ENCODE assay signal across 12 mouse cellular contexts in genomic region chr10:120429199-120429551, GRCm38 (mm10). TPM values are rescaled to one million over a fixed set of nuclear protein-coding genes. Genes with fewer than 3 reads are reported as not detected.
DNase-seq lines count a peak whose midpoint lies in the region; ATAC-seq and TF ChIP-seq lines count a peak whose summit lies in the region.
"Had no signal": no experiment of that assay in that cellular context is flagged by ENCODE, and none has a peak within 500 bp of the region (broad histone marks: within the 10 kb centered on the region; RNA-seq: fewer than 3 reads in every experiment).

No protein-coding gene starts in this region.

- intact Hi-C loops in left cerebral cortex, adult 2 months (cut with DNase I) = loop anchor here (5.0 kb wide), 2 partner anchors 48 to 52 kb away; partner anchors contain the start of gene Hmga2

- H3K9ac ChIP-seq in heart, embryonic 15.5 days = no peak overlapping the region
- no peak overlapping the region for H3K9ac ChIP-seq in neural tube, embryonic 15.5 days (replicated peaks)
- no peak overlapping the region for H3K9ac ChIP-seq in hindbrain, embryonic 16.5 days (ENCODE audit: low read depth, low read length)
- no peak overlapping the region for H3K9ac ChIP-seq in stomach, postnatal 0 days (ENCODE audit: low read length)

- H3K4me2 ChIP-seq in heart, embryonic 15.5 days = 0 out of 2 replicates have a peak overlapping the region, but pooled peaks have one; percentile 45
- no peak overlapping the region for H3K4me2 ChIP-seq in neural tube, embryonic 15.5 days
- H3K4me2 ChIP-seq in hindbrain, embryonic 16.5 days (ENCODE audit: low read length) = peak overlapping the region; percentile 49
- peak overlapping the region; percentile 61 for H3K4me2 ChIP-seq in stomach, postnatal 0 days (replicated peaks; ENCODE audit: low read depth)

- H3K27me3 ChIP-seq in heart, embryonic 15.5 days = no peaks in the 10 kb centered on the region
- H3K27me3 ChIP-seq in neural tube, embryonic 15.5 days (replicated peaks) = no peaks in the 10 kb centered on the region
- no peaks in the 10 kb centered on the region for H3K27me3 ChIP-seq in hindbrain, embryonic 16.5 days (replicated peaks; ENCODE audit: control insufficient read depth, insufficient read depth, low read length)
- H3K27me3 ChIP-seq in stomach, postnatal 0 days (ENCODE audit: control insufficient read depth, insufficient read depth, low read length) = no peaks in the 10 kb centered on the region
- H3K27me3 ChIP-seq: CH12.LX had no signal

- H3K4me3 ChIP-seq in heart, embryonic 15.5 days = no peak overlapping the region
- H3K4me3 ChIP-seq in neural tube, embryonic 15.5 days (replicated peaks) = no peak overlapping the region
- no peak overlapping the region for H3K4me3 ChIP-seq in hindbrain, embryonic 16.5 days (ENCODE audit: low read length)
- H3K4me3 ChIP-seq in stomach, postnatal 0 days (ENCODE audit: low read depth, low read length) = peak overlapping the region; percentile 29
- no peak overlapping the region for H3K4me3 ChIP-seq in left cerebral cortex, adult 2 months

- no peak for DNase-seq in heart, adult 9 months (ENCODE audit: low spot score in 2 of 2)
- no peak for DNase-seq in neural tube, embryonic 10.5 days (ENCODE audit: extremely low spot score, low spot score)
- DNase-seq in stomach, postnatal 0 days (ENCODE audit: low spot score) = no peak
- DNase-seq in right cerebral cortex, postnatal 25 days = no peak
- DNase-seq in left cerebral cortex, adult 2 months (ENCODE audit: extremely low spot score in 1 of 2, low spot score in 2 of 2) = no peak

- no peak for TF ChIP-seq EP300 in stomach, postnatal 0 days (optimal IDR thresholded peaks at IDR 0.05)

- H3K27ac ChIP-seq in heart, embryonic 15.5 days = peak overlapping the region; percentile 13; the same call in 1 of the 2 replicates
- peak overlapping the region; percentile 28; the same call in 1 of the 2 replicates for H3K27ac ChIP-seq in neural tube, embryonic 15.5 days (replicated peaks)
- H3K27ac ChIP-seq in hindbrain, embryonic 16.5 days (ENCODE audit: low read depth, low read length) = peak overlapping the region; percentile 44
- H3K27ac ChIP-seq in stomach, postnatal 0 days (replicated peaks) = peak overlapping the region; percentile 78
- H3K27ac ChIP-seq in left cerebral cortex, adult 2 months = no peak overlapping the region
- H3K27ac ChIP-seq: layer of hippocampus, adult 2 months had no signal

- WGBS in heart, embryonic 15.5 days = 75% methylated on average over 10 of the region's 10 CpGs
- WGBS in neural tube, embryonic 15.5 days = 76% methylated on average over 10 of the region's 10 CpGs
- 80% methylated on average over 10 of the region's 10 CpGs for WGBS in hindbrain, embryonic 16.5 days
- 61% methylated on average over 10 of the region's 10 CpGs for WGBS in stomach, postnatal 0 days

- no peaks in the 10 kb centered on the region for H3K36me3 ChIP-seq in heart, embryonic 15.5 days
- H3K36me3 ChIP-seq in neural tube, embryonic 15.5 days = no peaks in the 10 kb centered on the region
- H3K36me3 ChIP-seq in hindbrain, embryonic 16.5 days (ENCODE audit: control insufficient read depth, insufficient read depth, low read length) = no peaks in the 10 kb centered on the region
- H3K36me3 ChIP-seq in stomach, postnatal 0 days (ENCODE audit: control insufficient read depth, insufficient read depth, low read length) = no peaks in the 10 kb centered on the region

- H3K4me1 ChIP-seq in heart, embryonic 15.5 days (replicated peaks) = peaks cover 24% of the 10 kb centered on the region
- peaks cover 44% of the 10 kb centered on the region for H3K4me1 ChIP-seq in neural tube, embryonic 15.5 days
- peaks cover 14% of the 10 kb centered on the region for H3K4me1 ChIP-seq in hindbrain, embryonic 16.5 days (ENCODE audit: control insufficient read depth, insufficient read depth, low read depth, low read length)
- peaks cover 7% of the 10 kb centered on the region; the same call in 1 of the 2 replicates for H3K4me1 ChIP-seq in stomach, postnatal 0 days (replicated peaks; ENCODE audit: control insufficient read depth, insufficient read depth)

- ATAC-seq in heart, embryonic 15.5 days (replicated peaks; ENCODE audit: insufficient number of reproducible peaks, insufficient read depth, low FRiP score, low read depth) = no peak
- no peak for ATAC-seq in neural tube, embryonic 15.5 days (ENCODE audit: low FRiP score)
- no peak for ATAC-seq in hindbrain, embryonic 16.5 days
- peak; percentile 11; the same call in 1 of the 2 replicates for ATAC-seq in stomach, postnatal 0 days (ENCODE audit: low FRiP score, low TSS enrichment)

- no peak for TF ChIP-seq CTCF in stomach, postnatal 0 days (IDR thresholded peaks at IDR 0.05; ENCODE audit: low read depth)
- TF ChIP-seq CTCF in left cerebral cortex, adult 2 months (IDR thresholded peaks at IDR 0.05) = no peak

- H3K9me3 ChIP-seq in heart, embryonic 15.5 days (replicated peaks) = no peaks in the 10 kb centered on the region
- H3K9me3 ChIP-seq in neural tube, embryonic 15.5 days (replicated peaks) = no peaks in the 10 kb centered on the region
- H3K9me3 ChIP-seq in hindbrain, embryonic 16.5 days (ENCODE audit: control insufficient read depth, low read length) = no peaks in the 10 kb centered on the region
- no peaks in the 10 kb centered on the region for H3K9me3 ChIP-seq in stomach, postnatal 0 days (ENCODE audit: control insufficient read depth, low read length)

RNA-seq across cellular contexts. Expression of gene Hmga2, which starts 47.1 kb away (rescaled TPM):
- polyA plus RNA-seq in heart, embryonic 15.5 days (2015; fragmentation: Nextera tagmentation; extraction: Ambion mirVana) = 2.8 and 3.3 TPM in 2 replicates
- 3.2 and 7.5 TPM in 2 replicates for polyA plus RNA-seq in neural tube, embryonic 15.5 days (2015; fragmentation: Nextera tagmentation; extraction: Ambion mirVana)
- 1.6 and 2.1 TPM in 2 replicates for polyA plus RNA-seq in hindbrain, embryonic 16.5 days (2015; fragmentation: Nextera tagmentation; extraction: Ambion mirVana)
- polyA plus RNA-seq in stomach, postnatal 0 days (2015; fragmentation: Nextera tagmentation; extraction: Ambion mirVana) = 3.1 and 3.6 TPM in 2 replicates
- under 1 TPM; 0.25 to 0.26 TPM for total RNA-seq in left cerebral cortex, adult 2 months (2021)
- total RNA-seq: CH12.LX; heart, adult 2 months had no signal
- polyA plus RNA-seq: heart, adult 2 months; spleen, adult 2 months had no signal
